Mouse (Mus musculus) embryonic fibroblast, embryonic 13.5 days (primary cell): ENCODE measurements around the gene Fbxo39. TPM values are rescaled to one million over a fixed set of nuclear protein-coding genes. Genes with fewer than 3 reads are reported as not detected.
"Not testable (repeated sequence)": the region's sequence is repeated elsewhere in the genome, so short reads cannot be mapped to it uniquely, and the experiment has no call there.

Experiments used
- H3K27ac ChIP-seq: 2 replicates; pipeline ENCODE4 v1.5.1; 2012; ENCODE audit warnings: low read length, control low read depth, inconsistent platforms; ENCODE audit not compliant: insufficient read depth
- H3K4me1 ChIP-seq: 2 replicates; pipeline ENCODE4 v1.6.1; 2011; ENCODE audit warnings: low read length; ENCODE audit not compliant: control insufficient read depth, insufficient read depth
- H3K4me3 ChIP-seq: 2 replicates; pipeline ENCODE4 v1.5.1; 2011; ENCODE audit warnings: mild to moderate bottlenecking, control low read depth, low read length; ENCODE audit not compliant: insufficient read depth
- CTCF ChIP-seq: IDR thresholded peaks from 2 replicates; pipeline ENCODE4 v1.5.1; 2011; ENCODE audit warnings: mild to moderate bottlenecking, control low read depth, low read length, moderate library complexity, borderline replicate concordance; ENCODE audit not compliant: insufficient read depth
- POLR2A ChIP-seq: IDR thresholded peaks from 2 replicates; pipeline ENCODE4 v1.6.1; 2011; ENCODE audit warnings: low read depth, mild to moderate bottlenecking, control low read depth, low read length, moderate library complexity
- polyA plus RNA-seq: library from polyadenylated mRNA; stranded (reverse); fragments of >200 nt; gene quantifications from 2 replicates; pipeline ENCODE4 v1.2.4, GENCODE M21; 2011; ENCODE audit warnings: low read depth; ENCODE audit not compliant: missing spikeins, insufficient read length

Gene Fbxo39
- polyA plus RNA-seq, 1 experiment = not detected

GRCm38 (mm10) chr11:72342549-72343237 is 28.4 kb downstream of the Fbxo39 start:
- no peak overlapping the region for H3K4me3 ChIP-seq
- TF ChIP-seq CTCF = peak; percentile 59; the same call in 1 of the 2 replicates
- TF ChIP-seq POLR2A = no peak
- no peaks in the 10 kb centered on the region for H3K4me1 ChIP-seq
- no peak overlapping the region for H3K27ac ChIP-seq

DNA sequence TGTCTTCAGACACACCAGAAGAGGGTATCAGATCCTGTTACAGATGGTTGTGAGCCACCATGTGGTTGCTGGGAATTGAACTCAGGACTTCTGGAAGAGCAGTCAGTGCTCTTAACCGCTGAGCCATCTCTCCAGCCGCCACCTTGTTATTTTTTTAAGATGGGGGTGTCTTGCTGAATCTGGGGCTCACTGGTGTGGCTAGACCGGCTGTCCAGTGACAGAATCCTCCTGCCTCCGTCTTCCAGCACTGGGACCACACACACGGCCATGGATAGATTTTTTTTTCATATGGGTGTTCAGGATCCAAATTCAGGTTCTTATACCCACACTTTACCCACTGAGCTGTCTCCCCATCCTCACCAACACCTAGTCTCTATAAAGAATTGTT is 29.0 kb downstream of the Fbxo39 start:
- H3K4me1 ChIP-seq, H3K27ac ChIP-seq, H3K4me3 ChIP-seq: not testable (repeated sequence)

DNA sequence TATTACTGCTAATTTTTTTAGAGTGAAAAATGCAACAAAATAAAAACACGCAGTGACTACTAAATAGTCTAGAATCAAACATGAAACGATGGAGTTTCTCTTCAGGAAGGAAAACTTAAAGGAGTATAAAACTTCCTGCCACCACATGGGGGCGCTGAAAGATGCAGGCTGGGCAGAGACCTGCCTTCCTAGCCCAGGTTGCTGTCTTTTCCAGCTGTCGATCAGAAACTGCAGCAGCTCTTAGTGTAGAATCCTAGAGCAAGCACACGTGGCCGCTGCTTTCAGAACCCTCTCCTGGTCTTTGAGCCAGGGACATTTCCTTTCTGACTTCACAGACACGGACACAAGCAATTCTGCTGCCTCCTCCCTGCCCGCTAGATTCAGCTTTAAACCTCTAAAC is 29.7 kb downstream of the Fbxo39 start:
- H3K4me1 ChIP-seq = no peaks in the 10 kb centered on the region
- H3K27ac ChIP-seq = no peak overlapping the region
- no peak overlapping the region for H3K4me3 ChIP-seq
- TF ChIP-seq POLR2A = no peak
- TF ChIP-seq CTCF = peak; percentile 31; the same call in 1 of the 2 replicates

DNA sequence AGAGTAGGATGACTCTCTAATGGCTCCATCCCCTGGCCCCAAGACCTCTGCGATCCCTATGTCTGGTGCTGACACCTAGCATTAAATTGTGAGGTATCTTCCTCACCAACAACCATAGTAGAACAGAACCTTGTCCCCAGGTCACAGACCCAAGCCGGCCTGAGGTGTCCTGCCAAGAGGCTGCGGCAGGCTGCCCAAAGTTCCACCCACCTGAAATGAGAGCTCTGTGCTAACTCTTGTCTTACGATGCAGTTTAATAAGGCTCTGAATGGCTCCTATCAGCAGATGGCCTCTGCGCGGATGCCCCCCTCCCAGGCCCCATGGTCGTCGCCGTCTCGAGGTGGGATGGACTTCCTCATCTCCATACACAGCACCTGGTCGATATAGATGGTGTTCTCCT is 30.2 kb downstream of the Fbxo39 start:
- TF ChIP-seq POLR2A (no peak), CTCF (no peak)
- H3K27ac ChIP-seq = no peak overlapping the region
- no peaks in the 10 kb centered on the region for H3K4me1 ChIP-seq
- no peak overlapping the region for H3K4me3 ChIP-seq

DNA sequence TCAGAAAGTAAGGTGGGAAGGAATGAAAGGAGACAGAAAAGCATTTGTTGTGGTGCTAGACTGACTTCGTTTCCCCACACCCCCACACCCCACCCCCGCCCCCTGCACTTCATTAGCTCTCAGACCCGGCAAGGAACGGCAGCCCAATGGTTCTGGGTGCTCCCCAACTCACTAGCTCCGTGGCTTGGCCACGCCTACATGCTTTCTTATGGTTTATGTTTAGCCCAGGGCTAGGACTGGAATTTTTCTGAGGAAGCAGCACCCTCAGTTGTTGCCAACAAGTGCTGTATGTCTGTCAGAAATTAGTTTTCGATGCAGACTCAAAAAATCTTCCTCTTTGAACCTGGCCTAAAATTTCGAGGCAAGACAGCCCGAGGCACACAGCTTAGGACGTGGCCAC is 34.3 kb downstream of the Fbxo39 start:
- H3K4me1 ChIP-seq = no peaks in the 10 kb centered on the region
- H3K4me3 ChIP-seq = no peak overlapping the region
- no peak for TF ChIP-seq POLR2A
- no peak for TF ChIP-seq CTCF
- H3K27ac ChIP-seq = no peak overlapping the region

DNA sequence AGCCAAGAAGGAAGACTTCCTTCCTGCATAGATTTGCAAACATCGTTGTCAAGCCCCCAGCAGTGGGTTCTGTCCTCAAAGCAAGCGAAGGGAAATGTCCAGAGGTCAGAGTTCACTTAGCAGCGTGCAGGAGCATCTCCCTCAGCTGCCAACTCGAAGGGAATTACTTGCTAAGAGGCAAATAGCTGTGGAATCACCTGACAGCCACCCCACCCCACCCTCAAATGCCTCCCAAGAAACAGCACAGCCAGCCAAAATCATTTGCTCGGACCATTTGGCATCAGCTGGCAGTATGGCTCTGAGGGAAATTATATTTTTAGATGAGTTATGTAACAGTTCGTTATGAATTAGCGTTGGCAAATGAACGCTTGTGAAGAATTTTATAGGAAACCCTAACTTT is 34.8 kb downstream of the Fbxo39 start:
- no peak overlapping the region for H3K27ac ChIP-seq
- TF ChIP-seq CTCF = no peak
- no peaks in the 10 kb centered on the region for H3K4me1 ChIP-seq
- no peak overlapping the region for H3K4me3 ChIP-seq

DNA sequence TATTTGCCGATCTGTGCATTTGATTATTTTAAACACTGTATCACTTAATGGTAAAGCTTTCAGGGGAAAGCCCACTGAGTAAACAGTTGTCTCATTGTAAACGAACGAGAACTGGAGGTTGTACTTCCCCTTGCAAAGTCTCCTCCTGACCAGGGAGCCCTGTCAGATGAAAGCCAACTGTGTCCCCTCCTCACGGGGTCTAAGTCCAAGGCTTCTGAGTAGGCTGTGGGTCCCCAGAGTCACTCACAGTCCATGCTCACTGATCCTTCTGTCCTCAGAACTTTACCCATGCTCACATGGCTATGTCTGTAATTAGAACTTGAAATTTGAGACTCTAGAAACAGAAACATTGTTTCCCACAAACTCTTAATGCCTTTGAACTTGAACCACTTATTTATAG is 35.4 kb downstream of the Fbxo39 start:
- Histone ChIP-seq H3K4me1 (no peaks in the 10 kb centered on the region), H3K4me3 (no peak overlapping the region), H3K27ac (no peak overlapping the region)
- TF ChIP-seq POLR2A (no peak), CTCF (no peak)

DNA sequence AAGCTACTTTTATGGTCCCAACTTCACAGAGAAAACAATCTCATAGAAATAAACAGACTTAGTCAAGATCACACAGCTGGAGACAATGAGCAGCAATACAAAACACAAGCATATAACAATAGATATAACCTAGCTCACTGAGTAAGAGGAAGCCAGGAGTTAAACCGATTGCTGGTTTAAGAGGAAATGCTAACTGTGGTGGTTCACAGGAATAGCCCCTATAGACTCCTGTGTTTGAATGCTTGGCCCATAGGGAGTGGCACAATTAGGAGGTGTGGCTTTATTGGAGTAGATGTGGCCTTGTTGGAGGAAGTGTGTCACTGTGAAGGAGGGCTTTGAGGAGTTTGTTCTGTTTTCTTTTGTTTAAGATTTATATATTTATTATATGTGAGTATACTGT is 38.0 kb downstream of the Fbxo39 start:
- no peaks in the 10 kb centered on the region for H3K4me1 ChIP-seq
- no peak overlapping the region for H3K27ac ChIP-seq
- H3K4me3 ChIP-seq = no peak overlapping the region
- TF ChIP-seq POLR2A (no peak), CTCF (no peak)

GRCm38 (mm10) chr11:72353186-72353585 is 38.9 kb downstream of the Fbxo39 start:
- Histone ChIP-seq H3K27ac (no peak overlapping the region), H3K4me3 (no peak overlapping the region)
- TF ChIP-seq POLR2A (no peak), CTCF (no peak)

GRCm38 (mm10) chr11:72354971-72355728 is 40.9 kb downstream of the Fbxo39 start:
- H3K4me1 ChIP-seq = no peaks in the 10 kb centered on the region
- H3K4me3 ChIP-seq = no peak overlapping the region
- no peak for TF ChIP-seq POLR2A
- TF ChIP-seq CTCF = peak; percentile 86
- no peak overlapping the region for H3K27ac ChIP-seq

More at GRCm38 (mm10) chr11:72353186-72353585, 38.9 kb downstream of the Fbxo39 start:
- H3K4me1 ChIP-seq = no peaks in the 10 kb centered on the region
